Mouse (Mus musculus) NIH3T3 (cell line): ENCODE measurements at regions not wholly inside any gene's neighbourhood (a gene's known extent, or its start where the extent isn't known, plus 50 kb on each side); places are given as distances from the start of the nearest gene placed in this dataset.

Experiments used
- DNase-seq: peaks from one replicate; pipeline ENCODE4 v3.0.0-alpha.2; 2012; ENCODE audit warnings: low read depth

- no peak for DNase-seq
Observed at GRCm38 (mm10) chr7:136541876-136542655, 352.3 kb upstream of the Mgmt start.

GRCm38 (mm10) chr7:136542896-136543295 is 351.5 kb upstream of the Mgmt start:
- no peak for DNase-seq

GRCm38 (mm10) chr7:136547837-136548236 is 346.6 kb upstream of the Mgmt start:
- no peak for DNase-seq

GRCm38 (mm10) chr7:136556436-136556835 is 338.0 kb upstream of the Mgmt start:
- DNase-seq, result peak; percentile 1

- no peak for DNase-seq
Observed at GRCm38 (mm10) chr7:136559536-136559935, 334.9 kb upstream of the Mgmt start.

GRCm38 (mm10) chr7:136570911-136571310 is 323.5 kb upstream of the Mgmt start:
- no peak for DNase-seq

- DNase-seq, result no peak
Observed at GRCm38 (mm10) chr7:136581896-136582295, 312.5 kb upstream of the Mgmt start.

- no peak for DNase-seq
Observed at GRCm38 (mm10) chr7:136584361-136584760, 310.1 kb upstream of the Mgmt start.

GRCm38 (mm10) chr7:136588491-136588890 is 305.9 kb upstream of the Mgmt start:
- no peak for DNase-seq

GRCm38 (mm10) chr7:136590947-136591346 is 303.5 kb upstream of the Mgmt start:
- DNase-seq, result no peak

- no peak for DNase-seq
Observed at GRCm38 (mm10) chr7:136607278-136608120, 286.9 kb upstream of the Mgmt start.

GRCm38 (mm10) chr7:136613496-136613895 is 280.9 kb upstream of the Mgmt start:
- no peak for DNase-seq

- no peak for DNase-seq
Observed at GRCm38 (mm10) chr7:136624496-136624895, 269.9 kb upstream of the Mgmt start.

- peak; percentile 3 for DNase-seq
Observed at GRCm38 (mm10) chr7:136631089-136631488, 263.3 kb upstream of the Mgmt start.

- DNase-seq, result no peak
Observed at GRCm38 (mm10) chr7:136640160-136640559, 254.3 kb upstream of the Mgmt start.

- no peak for DNase-seq
Observed at GRCm38 (mm10) chr7:136640771-136641170, 253.6 kb upstream of the Mgmt start.

- DNase-seq, result no peak
Observed at GRCm38 (mm10) chr7:136649796-136650195, 244.6 kb upstream of the Mgmt start.

- no peak for DNase-seq
Observed at GRCm38 (mm10) chr7:136659930-136660329, 234.5 kb upstream of the Mgmt start.

- DNase-seq, result no peak
Observed at GRCm38 (mm10) chr7:136660401-136660800, 234.0 kb upstream of the Mgmt start.

- DNase-seq, result no peak
Observed at GRCm38 (mm10) chr7:136664424-136665082, 229.9 kb upstream of the Mgmt start.

GRCm38 (mm10) chr7:136665901-136666300 is 228.5 kb upstream of the Mgmt start:
- no peak for DNase-seq

- DNase-seq, result no peak
Observed at GRCm38 (mm10) chr7:136666707-136667106, 227.7 kb upstream of the Mgmt start.

GRCm38 (mm10) chr7:136670675-136671074 is 223.7 kb upstream of the Mgmt start:
- no peak for DNase-seq
